Mouse (Mus musculus): ENCODE results near the gene Frmpd4.

DNA sequence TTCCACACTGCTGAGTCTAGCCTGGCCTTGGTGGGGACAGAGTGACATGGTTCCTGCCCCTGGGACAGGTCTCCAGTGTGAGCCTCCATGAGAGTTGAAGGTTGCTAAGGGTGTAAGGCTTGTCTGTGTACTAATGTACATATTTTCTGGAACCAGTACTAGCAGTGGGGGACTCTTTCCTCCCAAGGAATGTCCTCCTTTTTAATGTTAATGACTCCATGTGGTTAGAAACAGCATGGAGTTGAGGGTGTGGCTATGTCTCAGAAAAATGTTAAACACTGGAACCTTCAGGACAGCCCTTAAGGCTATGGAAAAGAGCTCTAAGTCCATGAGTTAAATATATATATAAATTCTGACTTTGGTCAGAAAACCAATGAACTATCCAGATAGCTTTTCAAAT, 436.0 kb downstream of the Frmpd4 start:
- TF ChIP-seq TAL1 (IDR thresholded peaks at IDR 0.05; ENCODE audit: low read length) (no peak), GATA1 (IDR thresholded peaks at IDR 0.05; ENCODE audit: low read length) (no peak)

Measured in erythroblast, embryonic 14.5 days (primary cell).